Mouse (Mus musculus): ENCODE results near the gene Slc17a1. TPM values are rescaled to one million over a fixed set of nuclear protein-coding genes. Genes with fewer than 3 reads are reported as not detected.

Slc17a1 gene
- total RNA-seq, 2 experiments from 2014 or later, result not detected

- intact Hi-C loops (cut with DNase I), result loop anchor here (5.0 kb wide), 1 partner anchor 95 kb away; no protein-coding TSS in a partner anchor
- DNase-seq, result no peak
Measured at GRCm38 (mm10) chr13:23887026-23887725, 19.6 kb downstream of the Slc17a1 start.

GRCm38 (mm10) chr13:23889011-23889605 is 21.6 kb downstream of the Slc17a1 start:
- intact Hi-C loops (cut with DNase I), result loop anchor here (5.0 kb wide), 1 partner anchor 97 kb away; no protein-coding TSS in a partner anchor
- DNase-seq, result no peak

- DNase-seq, result no peak
- intact Hi-C loops (cut with DNase I), result no loop called here
Measured at GRCm38 (mm10) chr13:23892592-23893268, 25.2 kb downstream of the Slc17a1 start.

GRCm38 (mm10) chr13:23893269-23893593 is 25.7 kb downstream of the Slc17a1 start:
- no peak for DNase-seq
- intact Hi-C loops (cut with DNase I), result no loop called here

GRCm38 (mm10) chr13:23898242-23898641 is 30.7 kb downstream of the Slc17a1 start:
- DNase-seq, result no peak
- intact Hi-C loops (cut with DNase I), result no loop called here

- DNase-seq, result no peak
- intact Hi-C loops (cut with DNase I), result no loop called here
Measured at GRCm38 (mm10) chr13:23906906-23907305, 39.4 kb downstream of the Slc17a1 start.

- no peak for DNase-seq
- intact Hi-C loops (cut with DNase I), result no loop called here
Measured at GRCm38 (mm10) chr13:23910121-23910520, 42.6 kb downstream of the Slc17a1 start.

GRCm38 (mm10) chr13:23911335-23911734 is 43.8 kb downstream of the Slc17a1 start:
- DNase-seq, result no peak
- intact Hi-C loops (cut with DNase I), result no loop called here

- peak; percentile 8 to 42 for DNase-seq
- intact Hi-C loops (cut with DNase I), result no loop called here
Measured at GRCm38 (mm10) chr13:23913791-23914306, 46.3 kb downstream of the Slc17a1 start.

GRCm38 (mm10) chr13:23914376-23915167 is 47.0 kb downstream of the Slc17a1 start, which contains the start of gene Slc17a4:
TSS of gene Slc17a4 (minus strand) at chr13:23915009.
- DNase-seq, result peak; percentile 11 to 16
- intact Hi-C loops (cut with DNase I), result no loop called here

- no peak for DNase-seq
Measured at GRCm38 (mm10) chr13:23916132-23916531, 48.6 kb downstream of the Slc17a1 start.

GRCm38 (mm10) chr13:23917674-23918073 is 50.1 kb downstream of the Slc17a1 start:
- intact Hi-C loops (cut with DNase I), result no loop called here
- DNase-seq, result no peak

More at GRCm38 (mm10) chr13:23916132-23916531, 48.6 kb downstream of the Slc17a1 start:
- intact Hi-C loops (cut with DNase I), result no loop called here

GRCm38 (mm10) chr13:23925792-23926191 is 58.2 kb downstream of the Slc17a1 start:
- intact Hi-C loops (cut with DNase I), result no loop called here
- DNase-seq, result no peak

- no peak for DNase-seq
- intact Hi-C loops (cut with DNase I), result no loop called here
Measured at GRCm38 (mm10) chr13:23928637-23929036, 61.1 kb downstream of the Slc17a1 start.

- intact Hi-C loops (cut with DNase I), result no loop called here
- DNase-seq, result no peak
Measured at GRCm38 (mm10) chr13:23930461-23930860, 62.9 kb downstream of the Slc17a1 start.

GRCm38 (mm10) chr13:23930904-23931303 is 63.4 kb downstream of the Slc17a1 start:
- DNase-seq, result no peak

GRCm38 (mm10) chr13:23933421-23934210 is 66.1 kb downstream of the Slc17a1 start, which contains the start of gene Hist1h2ba:
TSS of gene Hist1h2ba (minus strand) at chr13:23934156.
- intact Hi-C loops (cut with DNase I), result no loop called here
- no peak for DNase-seq

More at GRCm38 (mm10) chr13:23930904-23931303, 63.4 kb downstream of the Slc17a1 start:
- intact Hi-C loops (cut with DNase I), result no loop called here

GRCm38 (mm10) chr13:23934211-23934520 is 66.6 kb downstream of the Slc17a1 start, which contains the start of gene Hist1h2aa:
TSS of gene Hist1h2aa (plus strand) at chr13:23934462.
- DNase-seq, result no peak
- intact Hi-C loops (cut with DNase I), result no loop called here

GRCm38 (mm10) chr13:23938699-23939098 is 71.1 kb downstream of the Slc17a1 start:
- intact Hi-C loops (cut with DNase I), result no loop called here
- DNase-seq, result no peak

- DNase-seq, result peak; percentile 6 to 11
- intact Hi-C loops (cut with DNase I), result no loop called here
Measured at GRCm38 (mm10) chr13:23940291-23940690, 72.7 kb downstream of the Slc17a1 start.
